Mouse (Mus musculus) gastrocnemius, adult 18-20 months (tissue): ENCODE results near the gene L3mbtl4. TPM values are rescaled to one million over a fixed set of nuclear protein-coding genes. Genes with fewer than 3 reads are reported as not detected.

ENCODE experiments used
- DNase-seq: peaks from one replicate; pipeline ENCODE4 v3.0.0; 2021; ENCODE audit warnings: low spot score
- long read RNA-seq, 2 experiments: library from polyadenylated mRNA; stranded (forward); transcript quantifications; one replicate each; pipeline ENCODE4 v2.0.0; 2021
- total RNA-seq, 2 experiments: library from RNA; stranded (reverse); gene quantifications; 2 replicates each; pipeline ENCODE4 v1.2.3; 2021

L3mbtl4 gene
- total RNA-seq = under 1 TPM; 0.09 TPM
- long read RNA-seq, experiment 1 = 0 reads
- long read RNA-seq, experiment 2 = 0 reads

GRCm38 (mm10) chr17:68273527-68273926 lies at the start of gene L3mbtl4:
TSS of gene L3mbtl4 (plus strand) at chr17:68273797.
- DNase-seq = no peak

GRCm38 (mm10) chr17:68230484-68230883 lies 43.1 kb upstream of the L3mbtl4 start:
- no peak for DNase-seq

- DNase-seq = no peak
Measured at GRCm38 (mm10) chr17:68235380-68235779, 38.2 kb upstream of the L3mbtl4 start.

GRCm38 (mm10) chr17:68236992-68237391 lies 36.6 kb upstream of the L3mbtl4 start:
- DNase-seq = no peak

GRCm38 (mm10) chr17:68240171-68240570 lies 33.4 kb upstream of the L3mbtl4 start:
- DNase-seq = no peak

- no peak for DNase-seq
Measured at GRCm38 (mm10) chr17:68264835-68265557, 8.6 kb upstream of the L3mbtl4 start.

GRCm38 (mm10) chr17:68273954-68274353 lies 357 bp downstream of the L3mbtl4 start:
- no peak for DNase-seq

- no peak for DNase-seq
Measured at GRCm38 (mm10) chr17:68275138-68275537, 1.5 kb downstream of the L3mbtl4 start.

DNA sequence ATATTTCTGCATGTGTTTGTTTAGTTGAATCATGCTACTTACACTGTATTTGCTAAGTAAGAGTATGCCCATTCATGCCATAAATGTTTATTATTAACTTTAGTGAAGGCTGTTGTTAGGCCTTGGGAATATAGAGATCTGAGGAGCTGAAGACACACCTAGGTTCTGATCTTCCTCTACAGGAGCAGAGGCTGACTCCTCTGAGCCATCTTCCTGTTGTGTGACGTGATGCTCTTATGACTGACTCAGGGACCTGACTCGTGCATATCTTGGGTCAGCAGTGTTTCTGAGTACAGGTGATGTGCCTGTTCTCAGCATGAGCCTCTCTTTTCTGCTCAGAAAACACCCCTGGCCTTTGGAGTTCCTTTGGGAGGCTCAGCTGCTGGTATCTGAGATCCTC lies 7.3 kb downstream of the L3mbtl4 start:
- no peak for DNase-seq

DNA sequence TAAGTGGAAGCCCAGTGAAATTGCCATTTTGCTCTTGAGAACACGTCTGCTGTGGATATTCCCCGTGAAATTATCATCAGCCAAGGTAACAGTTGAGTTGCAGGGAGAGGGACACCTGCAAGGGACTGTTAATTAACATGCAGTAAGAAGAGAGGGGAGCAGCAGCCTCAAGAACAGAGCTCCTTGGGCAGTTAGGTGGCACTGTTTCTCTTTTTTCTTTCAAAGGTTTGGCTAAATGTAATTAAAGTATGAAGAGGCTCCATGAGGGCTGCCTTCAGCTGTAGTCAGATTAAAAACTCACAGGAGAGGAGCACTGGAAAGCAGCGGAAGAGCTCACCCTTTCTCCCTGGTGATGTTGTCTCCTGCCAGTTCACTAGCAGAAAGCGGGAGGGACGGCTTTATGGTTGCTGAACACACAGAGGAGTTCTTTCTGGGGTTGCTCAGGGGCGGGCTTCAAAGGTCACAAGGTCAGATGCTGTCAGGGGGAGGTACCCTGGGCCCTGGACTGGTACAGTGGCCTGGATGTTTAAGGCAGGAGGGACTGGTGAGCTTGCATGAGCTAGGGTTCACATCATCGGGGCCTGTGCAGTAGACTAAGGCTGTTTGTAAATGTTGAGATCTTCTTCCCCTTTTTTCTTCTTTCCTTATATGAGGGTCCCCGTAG lies 11.7 kb downstream of the L3mbtl4 start:
- DNase-seq = no peak

GRCm38 (mm10) chr17:68288094-68288493 lies 14.5 kb downstream of the L3mbtl4 start:
- no peak for DNase-seq

DNA sequence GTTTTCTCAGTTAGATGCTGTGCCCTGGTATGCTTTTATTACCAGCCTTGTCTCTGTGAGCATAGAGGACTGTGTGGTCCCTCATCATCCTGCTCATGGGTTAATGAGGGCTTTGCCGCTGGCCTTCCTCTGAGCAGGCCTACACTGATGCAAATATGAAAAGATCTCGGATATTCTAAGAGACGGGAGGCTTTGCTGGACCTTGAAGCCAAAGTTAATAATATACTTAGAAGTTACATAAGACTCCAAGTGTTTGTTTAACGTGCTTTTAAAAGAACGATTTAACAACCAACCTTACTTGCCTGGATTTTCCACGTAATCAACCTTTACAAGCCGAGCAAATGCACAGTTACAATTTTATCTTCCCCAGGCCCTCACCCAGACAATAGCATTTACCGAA lies 15.1 kb downstream of the L3mbtl4 start:
- no peak for DNase-seq

DNA sequence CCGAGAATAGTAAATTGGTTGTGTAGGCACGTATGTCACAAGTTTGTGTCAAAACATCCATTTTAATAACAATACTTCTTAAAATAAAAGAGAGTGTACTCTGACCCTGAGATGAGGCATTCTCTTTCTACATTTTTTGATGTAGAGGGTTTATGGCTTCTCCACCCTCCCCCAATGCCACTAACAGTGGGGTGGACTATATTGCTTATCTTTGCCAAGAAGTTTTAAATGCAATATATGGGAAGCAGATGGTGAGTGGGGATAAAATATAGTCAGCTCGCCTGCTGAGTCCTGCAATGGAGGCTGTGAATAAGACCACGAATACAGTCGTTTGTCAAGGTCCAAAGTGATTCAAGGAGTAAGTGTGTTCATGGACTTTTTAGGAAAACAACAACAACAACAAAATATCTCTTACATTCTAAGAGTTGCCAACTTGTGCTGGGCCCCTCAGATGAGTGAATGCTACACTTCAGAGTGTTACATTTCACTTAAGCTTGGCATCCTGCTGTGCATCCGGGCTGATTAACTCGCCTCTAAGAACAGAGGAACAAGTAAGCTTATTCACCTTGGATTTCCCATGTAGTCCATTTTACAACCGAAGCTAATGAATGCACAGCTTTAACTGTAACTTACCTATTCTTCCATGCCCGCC lies 18.2 kb downstream of the L3mbtl4 start:
- no peak for DNase-seq

DNA sequence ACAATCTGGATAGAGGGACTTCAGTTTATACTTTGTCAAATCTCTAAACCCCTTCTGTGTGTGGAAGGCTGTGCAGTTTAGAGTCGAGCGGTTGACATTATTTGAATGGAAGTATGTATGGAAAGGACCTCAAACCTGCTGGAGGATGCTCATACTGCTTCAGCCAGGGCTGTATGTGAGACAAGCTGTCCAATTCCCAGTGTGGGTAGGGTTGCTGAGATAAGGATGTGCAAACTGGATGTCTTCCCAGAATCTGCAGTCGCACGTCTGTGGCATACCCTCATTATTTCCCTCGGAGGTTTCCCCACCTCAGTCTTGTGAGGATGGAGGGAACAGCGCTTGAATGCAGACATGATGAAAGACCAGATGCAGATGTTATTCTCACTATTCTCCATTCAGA lies 34.8 kb downstream of the L3mbtl4 start:
- DNase-seq = no peak

DNA sequence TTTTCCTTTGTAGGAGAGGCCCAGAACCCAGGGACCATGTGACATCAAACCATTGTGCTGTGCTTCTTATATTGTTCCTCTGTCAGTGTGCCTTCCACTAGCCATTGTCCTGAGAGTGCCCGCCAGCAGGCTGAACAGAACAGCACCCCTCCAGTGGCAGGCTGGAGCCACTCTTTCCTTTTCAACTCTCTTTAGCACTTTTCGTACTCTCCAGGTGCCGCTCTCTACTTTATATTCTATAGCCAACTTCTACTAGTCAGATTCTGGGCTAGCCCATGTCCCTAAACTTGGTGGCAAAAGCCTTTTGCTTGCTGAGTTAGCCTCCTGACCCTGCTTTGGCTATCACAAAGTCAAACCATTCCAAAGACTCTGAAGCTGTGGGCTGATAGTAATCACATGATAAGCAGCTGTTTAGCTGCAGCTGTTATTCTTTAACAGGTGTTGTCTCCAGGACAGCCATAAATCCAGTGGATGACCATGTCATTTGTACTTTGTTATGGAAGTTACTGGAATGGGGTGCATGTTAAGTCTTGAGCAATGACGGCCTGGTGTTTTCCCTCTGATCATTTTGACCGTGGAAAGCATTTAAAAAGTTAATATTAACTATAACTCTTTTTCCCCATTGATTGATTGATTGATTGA lies 38.8 kb downstream of the L3mbtl4 start:
- no peak for DNase-seq

GRCm38 (mm10) chr17:68320940-68321339 lies 47.3 kb downstream of the L3mbtl4 start:
- no peak for DNase-seq

- no peak for DNase-seq
Measured at GRCm38 (mm10) chr17:68322607-68323006, 49.0 kb downstream of the L3mbtl4 start.

GRCm38 (mm10) chr17:68332225-68332624 lies 58.6 kb downstream of the L3mbtl4 start:
- DNase-seq = no peak

DNA sequence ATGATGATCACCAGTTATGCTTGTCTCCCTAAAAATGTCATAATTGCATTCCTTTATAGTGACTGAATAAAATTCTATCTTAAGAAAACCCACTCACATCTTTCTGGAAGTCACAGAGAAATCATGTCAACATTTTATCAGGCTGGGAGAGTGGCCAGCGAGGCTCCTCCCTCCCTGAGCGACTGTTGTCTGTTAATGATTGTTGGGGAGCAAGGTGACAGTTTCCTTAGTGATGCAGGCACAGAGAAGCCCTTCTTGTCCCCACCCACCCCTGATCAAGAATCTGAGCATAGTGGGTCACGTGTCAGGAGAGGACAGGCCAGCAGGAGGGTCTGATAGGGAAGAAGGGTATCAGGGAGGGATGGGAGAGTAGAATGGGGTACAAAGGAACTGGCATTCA lies 59.8 kb downstream of the L3mbtl4 start:
- no peak for DNase-seq

- no peak for DNase-seq
Measured at GRCm38 (mm10) chr17:68338917-68339553, 65.4 kb downstream of the L3mbtl4 start.

DNA sequence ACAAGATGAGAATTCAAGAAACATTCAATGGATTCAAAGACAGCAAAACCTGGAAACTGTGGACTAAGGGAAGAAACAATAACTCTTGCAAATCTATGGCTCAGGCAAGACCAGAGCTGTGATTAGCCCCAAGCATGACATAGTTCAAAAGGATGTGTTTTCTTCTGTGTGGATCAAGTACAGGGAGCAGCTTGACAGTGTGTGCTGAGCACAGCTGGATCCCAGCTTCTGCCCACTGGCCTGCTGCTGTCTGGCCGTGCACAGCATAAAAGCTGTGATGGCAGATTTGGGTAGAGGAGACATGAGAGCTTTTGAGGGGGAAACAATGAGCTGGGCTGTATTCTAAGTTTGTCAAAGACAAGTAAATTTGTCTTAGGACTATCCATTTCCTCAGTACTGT lies 84.1 kb downstream of the L3mbtl4 start:
- DNase-seq = no peak

- no peak for DNase-seq
Measured at GRCm38 (mm10) chr17:68371101-68371500, 97.5 kb downstream of the L3mbtl4 start.
